Mouse (Mus musculus) lung, embryonic 15.5 days (tissue): ENCODE data around the gene Hsd11b2. TPM values are rescaled to one million over a fixed set of nuclear protein-coding genes. Genes with fewer than 3 reads are reported as not detected.
"Not testable (repeated sequence)": the region's sequence is repeated elsewhere in the genome, so short reads cannot be mapped to it uniquely, and the experiment has no call there.

Experiments used
- ATAC-seq: fragments of 200-750 bp; cut with Nextera tagmentation; 2 replicates; pipeline ENCODE4 v1.8.0; 2017; ENCODE audit warnings: moderate number of reproducible peaks, borderline replicate concordance; ENCODE audit not compliant: low FRiP score, low TSS enrichment; ENCODE audit errors: extremely low read depth
- H3K27ac ChIP-seq: fragments of 300-500 bp; sonication (generic); 2 replicates; pipeline ENCODE4 v1.5.1; 2015; ENCODE audit warnings: moderate library complexity, mild to moderate bottlenecking, inconsistent platforms
- H3K27me3 ChIP-seq: fragments of 300-500 bp; sonication (generic); 2 replicates; pipeline ENCODE4 v1.6.1; 2015; ENCODE audit warnings: inconsistent platforms
- H3K36me3 ChIP-seq: fragments of 300-500 bp; sonication (generic); 2 replicates; pipeline ENCODE4 v1.6.1; 2015; ENCODE audit warnings: inconsistent platforms
- H3K4me1 ChIP-seq: fragments of 300-500 bp; sonication (generic); 2 replicates; pipeline ENCODE4 v1.6.1; 2015; ENCODE audit warnings: inconsistent platforms
- H3K4me2 ChIP-seq: fragments of 300-500 bp; sonication (generic); 2 replicates; pipeline ENCODE4 v1.6.1; 2015; ENCODE audit warnings: inconsistent platforms, mild to moderate bottlenecking, moderate library complexity
- H3K4me3 ChIP-seq: fragments of 300-500 bp; sonication (generic); 2 replicates; pipeline ENCODE4 v1.5.1; 2015; ENCODE audit warnings: mild to moderate bottlenecking, inconsistent platforms
- H3K9ac ChIP-seq: fragments of 300-500 bp; sonication (generic); 2 replicates; pipeline ENCODE4 v1.6.1; 2015; ENCODE audit warnings: inconsistent platforms
- H3K9me3 ChIP-seq: fragments of 300-500 bp; sonication (generic); 2 replicates; pipeline ENCODE4 v1.6.1; 2016; ENCODE audit warnings: inconsistent platforms
- WGBS: fragments of 180-500 bp; shearing (Covaris S2); methylation state at CpG from one replicate; pipeline ENCODE4 v1.1.7; 2015; 5-methylcytosine and 5-hydroxymethylcytosine counted together
- polyA plus RNA-seq: library from polyadenylated mRNA; unstranded; fragments of >200 nt; fragmentation: Nextera tagmentation; extraction: Ambion mirVana; gene quantifications from 2 replicates; pipeline ENCODE4 v1.2.1, GENCODE M21; 2015

The Hsd11b2 gene
- polyA plus RNA-seq, 1 experiment from 2014 or later, result 2.6 TPM

DNA sequence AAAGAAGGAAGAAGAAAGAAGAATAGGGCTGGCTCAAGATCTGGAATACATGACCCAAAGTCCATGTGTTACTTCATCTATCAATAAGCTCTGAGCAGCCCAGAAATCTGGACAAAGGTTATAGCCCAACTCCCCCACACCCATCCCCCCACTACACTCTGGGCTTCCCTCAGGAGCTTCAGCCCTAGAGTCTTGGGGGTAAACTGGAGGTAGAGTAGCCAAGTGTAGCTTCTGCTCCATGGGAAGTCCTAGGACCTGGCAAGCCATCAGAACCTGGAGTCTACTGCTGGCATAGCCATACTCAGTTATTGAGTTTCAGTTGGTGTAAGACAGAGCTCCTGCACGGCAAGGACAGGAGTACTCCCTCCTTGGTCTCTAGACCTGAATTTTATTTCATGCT is 31.0 kb downstream of the Hsd11b2 start:
- WGBS, result 84% methylated on average over 1 of the region's 1 CpGs
- no peak overlapping the region for H3K27ac ChIP-seq
- H3K9me3 ChIP-seq, result no peaks in the 10 kb centered on the region
- no peaks in the 10 kb centered on the region for H3K27me3 ChIP-seq
- H3K4me3 ChIP-seq, result no peak overlapping the region
- H3K4me1 ChIP-seq, result peaks cover 21% of the 10 kb centered on the region
- no peak overlapping the region for H3K9ac ChIP-seq
- no peak overlapping the region for H3K4me2 ChIP-seq
- no peak for ATAC-seq
- H3K36me3 ChIP-seq, result no peaks in the 10 kb centered on the region

GRCm38 (mm10) chr8:105550083-105550482 is 31.5 kb downstream of the Hsd11b2 start:
- Histone ChIP-seq H3K4me2 (no peak overlapping the region), H3K36me3 (no peaks in the 10 kb centered on the region), H3K9ac (no peak overlapping the region), H3K27me3 (no peaks in the 10 kb centered on the region), H3K4me1 (peaks cover 16% of the 10 kb centered on the region), H3K27ac (no peak overlapping the region), H3K9me3 (no peaks in the 10 kb centered on the region), H3K4me3 (no peak overlapping the region)
- no peak for ATAC-seq
- WGBS, result 71% methylated on average over 2 of the region's 2 CpGs

GRCm38 (mm10) chr8:105552032-105552431 is 33.5 kb downstream of the Hsd11b2 start:
- Histone ChIP-seq H3K27ac (no peak overlapping the region), H3K4me3 (no peak overlapping the region), H3K36me3 (no peaks in the 10 kb centered on the region), H3K9ac (no peak overlapping the region), H3K9me3 (no peaks in the 10 kb centered on the region), H3K4me1 (no peaks in the 10 kb centered on the region), H3K4me2 (no peak overlapping the region), H3K27me3 (no peaks in the 10 kb centered on the region)
- 79% methylated on average over 2 of the region's 2 CpGs for WGBS
- ATAC-seq, result no peak

GRCm38 (mm10) chr8:105552824-105553223 is 34.3 kb downstream of the Hsd11b2 start:
- WGBS, result 69% methylated on average over 1 of the region's 1 CpGs
- ATAC-seq, result no peak

GRCm38 (mm10) chr8:105554087-105554486 is 35.5 kb downstream of the Hsd11b2 start:
- H3K4me1 ChIP-seq, result no peaks in the 10 kb centered on the region
- no peaks in the 10 kb centered on the region for H3K27me3 ChIP-seq
- H3K4me2 ChIP-seq, result no peak overlapping the region
- ATAC-seq, result peak; percentile 62
- no peak overlapping the region for H3K27ac ChIP-seq
- H3K9ac ChIP-seq, result no peak overlapping the region
- H3K9me3 ChIP-seq, result no peaks in the 10 kb centered on the region
- no peaks in the 10 kb centered on the region for H3K36me3 ChIP-seq
- no peak overlapping the region for H3K4me3 ChIP-seq

More at GRCm38 (mm10) chr8:105552824-105553223, 34.3 kb downstream of the Hsd11b2 start:
- Histone ChIP-seq H3K4me2 (no peak overlapping the region), H3K4me1 (no peaks in the 10 kb centered on the region), H3K36me3 (no peaks in the 10 kb centered on the region), H3K9ac (no peak overlapping the region), H3K27me3 (no peaks in the 10 kb centered on the region), H3K9me3 (no peaks in the 10 kb centered on the region), H3K27ac (no peak overlapping the region), H3K4me3 (no peak overlapping the region)

- no peaks in the 10 kb centered on the region for H3K36me3 ChIP-seq
- no peak overlapping the region for H3K27ac ChIP-seq
- H3K4me3 ChIP-seq, result no peak overlapping the region
- no peak overlapping the region for H3K9ac ChIP-seq
- H3K27me3 ChIP-seq, result no peaks in the 10 kb centered on the region
- ATAC-seq, result no peak
- 71% methylated on average over 3 of the region's 3 CpGs for WGBS
- no peaks in the 10 kb centered on the region for H3K9me3 ChIP-seq
- H3K4me1 ChIP-seq, result no peaks in the 10 kb centered on the region
- no peak overlapping the region for H3K4me2 ChIP-seq
Measured at GRCm38 (mm10) chr8:105555230-105555629, 36.7 kb downstream of the Hsd11b2 start.

- Histone ChIP-seq H3K4me2 (no peak overlapping the region), H3K36me3 (no peaks in the 10 kb centered on the region), H3K4me1 (peaks cover 31% of the 10 kb centered on the region), H3K9ac (no peak overlapping the region), H3K27me3 (0 out of 2 replicates have a peak, but pooled peaks cover 6% of the 10 kb centered on the region), H3K27ac (no peak overlapping the region), H3K9me3 (no peaks in the 10 kb centered on the region), H3K4me3 (no peak overlapping the region)
- WGBS, result 90% methylated on average over 3 of the region's 3 CpGs
- no peak for ATAC-seq
Measured at GRCm38 (mm10) chr8:105562863-105563262, 44.3 kb downstream of the Hsd11b2 start.

- ATAC-seq, result no peak
- H3K4me1 ChIP-seq, result peaks cover 31% of the 10 kb centered on the region
- H3K4me3 ChIP-seq, result no peak overlapping the region
- no peaks in the 10 kb centered on the region for H3K9me3 ChIP-seq
- peak overlapping the region; percentile 1; the same call in 1 of the 2 replicates for H3K4me2 ChIP-seq
- no peak overlapping the region for H3K27ac ChIP-seq
- 70% methylated on average over 1 of the region's 1 CpGs for WGBS
- no peak overlapping the region for H3K9ac ChIP-seq
- H3K36me3 ChIP-seq, result no peaks in the 10 kb centered on the region
- 0 out of 2 replicates have a peak, but pooled peaks cover 6% of the 10 kb centered on the region for H3K27me3 ChIP-seq
Measured at GRCm38 (mm10) chr8:105563871-105564270, 45.3 kb downstream of the Hsd11b2 start.

DNA sequence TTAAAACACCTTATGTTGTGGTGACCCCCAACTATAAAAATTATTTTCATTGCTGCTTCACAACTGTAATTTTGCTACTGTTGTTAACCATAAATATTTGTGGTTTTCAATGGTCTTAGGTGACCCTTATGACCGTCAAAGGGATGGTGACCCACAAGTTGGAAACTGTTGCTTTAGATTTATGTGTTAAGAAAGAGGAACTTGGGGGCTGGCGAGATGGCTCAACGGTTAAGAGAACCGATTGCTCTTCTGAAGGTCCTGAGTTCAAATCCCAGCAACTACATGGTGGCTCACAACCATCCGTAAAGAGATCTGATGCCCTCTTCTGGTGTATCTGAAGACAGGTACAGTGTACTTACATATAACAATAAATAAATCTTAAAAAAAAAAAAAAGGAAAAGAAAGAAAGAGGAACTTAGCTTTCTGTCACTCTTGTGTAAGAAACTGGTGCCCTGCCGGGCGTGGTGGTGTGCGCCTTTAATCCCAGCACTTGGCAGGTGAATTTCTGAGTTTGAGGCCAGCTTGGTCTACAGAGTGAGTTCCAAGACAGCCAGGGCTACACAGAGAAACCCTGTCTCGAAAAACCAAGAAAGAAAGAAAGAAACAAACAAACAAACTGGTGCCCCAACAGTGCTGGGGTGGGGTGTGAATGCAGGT is 46.1 kb downstream of the Hsd11b2 start:
- not testable (repeated sequence) for H3K27ac ChIP-seq, ATAC-seq, H3K27me3 ChIP-seq, H3K9me3 ChIP-seq, H3K36me3 ChIP-seq
- H3K4me1 ChIP-seq, result peaks cover 31% of the 10 kb centered on the region
- peak overlapping the region; percentile 63 for H3K9ac ChIP-seq
- peak overlapping the region; percentile 81 for H3K4me2 ChIP-seq
- H3K4me3 ChIP-seq, result peak overlapping the region; percentile 68
- WGBS, result 80% methylated on average over 9 of the region's 9 CpGs

- H3K27me3 ChIP-seq, result 0 out of 2 replicates have a peak, but pooled peaks cover 6% of the 10 kb centered on the region
- peak overlapping the region; percentile 81 for H3K4me2 ChIP-seq
- no peaks in the 10 kb centered on the region for H3K9me3 ChIP-seq
- peak overlapping the region; percentile 68 for H3K4me3 ChIP-seq
- H3K9ac ChIP-seq, result peak overlapping the region; percentile 63
- peak overlapping the region; percentile 38; the same call in 1 of the 2 replicates for H3K27ac ChIP-seq
- H3K36me3 ChIP-seq, result no peaks in the 10 kb centered on the region
- H3K4me1 ChIP-seq, result peaks cover 31% of the 10 kb centered on the region
- ATAC-seq, result peak; percentile 66
- WGBS, result under 1% methylated on average over 31 of the region's 31 CpGs
Measured at GRCm38 (mm10) chr8:105565401-105565881, 46.9 kb downstream of the Hsd11b2 start.

- 0 out of 2 replicates have a peak, but pooled peaks cover 6% of the 10 kb centered on the region for H3K27me3 ChIP-seq
- H3K4me3 ChIP-seq, result peak within 1 kb of the TSS; percentile 68
- H3K36me3 ChIP-seq, result no peaks in the 10 kb centered on the region
- ATAC-seq, result peak; percentile 99
- H3K9me3 ChIP-seq, result no peaks in the 10 kb centered on the region
- peak within 1 kb of the TSS; percentile 63 for H3K9ac ChIP-seq
- peak within 1 kb of the TSS; percentile 81 for H3K4me2 ChIP-seq
- H3K4me1 ChIP-seq, result peaks cover 31% of the 10 kb centered on the region
- WGBS, result 2% methylated on average over 53 of the region's 53 CpGs
- H3K27ac ChIP-seq, result peak within 1 kb of the TSS; percentile 58; the same call in 1 of the 2 replicates
Measured at GRCm38 (mm10) chr8:105565952-105566702, 47.6 kb downstream of the Hsd11b2 start, which contains the start of gene Atp6v0d1. Gene Atp6v0d1 (minus strand): TSS chr8:105566047.
